In genomic region chr13:45962776-45963175, GRCm38 (mm10) we compare ENCODE assay signal across 8 mouse cellular contexts. TPM values are rescaled to one million over a fixed set of nuclear protein-coding genes. Genes with fewer than 3 reads are reported as not detected.
DNase-seq lines count a peak whose midpoint lies in the region; ATAC-seq and TF ChIP-seq lines count a peak whose summit lies in the region.

No protein-coding gene starts in this region.

- H3K27ac ChIP-seq in kidney, postnatal 0 days: peak overlapping the region; percentile 97; the same call in 1 of the 2 replicates
- no peak overlapping the region for H3K27ac ChIP-seq in cortical plate, adult 2 months (ENCODE audit: insufficient read depth, low read length)
- H3K27ac ChIP-seq in neural tube, embryonic 13.5 days (replicated peaks): peak overlapping the region; percentile 98

- 11% methylated on average over 5 of the region's 5 CpGs for WGBS in kidney, postnatal 0 days
- 6% methylated on average over 5 of the region's 5 CpGs for WGBS in neural tube, embryonic 13.5 days

- no peak for TF ChIP-seq CTCF in kidney, postnatal 0 days (IDR thresholded peaks at IDR 0.05; ENCODE audit: low read depth)
- TF ChIP-seq CTCF in cortical plate, adult 2 months (IDR thresholded peaks at IDR 0.05; ENCODE audit: extremely low read depth, insufficient read depth, low read length): no peak

- H3K36me3 ChIP-seq in kidney, postnatal 0 days (ENCODE audit: insufficient read depth, low read length): no peaks in the 10 kb centered on the region
- no peaks in the 10 kb centered on the region for H3K36me3 ChIP-seq in neural tube, embryonic 13.5 days

- ATAC-seq in kidney, postnatal 0 days (replicated peaks; ENCODE audit: low FRiP score, low read depth): no peak
- no peak for ATAC-seq in neural tube, embryonic 13.5 days (ENCODE audit: low read depth)

- H3K4me2 ChIP-seq in kidney, postnatal 0 days (ENCODE audit: low read length): peak overlapping the region; percentile 72
- H3K4me2 ChIP-seq in neural tube, embryonic 13.5 days: peak overlapping the region; percentile 85

- no peak for DNase-seq in kidney, postnatal 0 days (ENCODE audit: low spot score)
- no peak for DNase-seq in kidney, postnatal 4 days
- peak; percentile 48 for DNase-seq in induced T-regulatory cell, adult 2 months (ENCODE audit: low read depth)
- DNase-seq in gastrocnemius, adult 8-10 months (ENCODE audit: low spot score in 2 of 2): no peak
- DNase-seq in left cerebral cortex, adult 9 months (ENCODE audit: low spot score in 2 of 2): no peak
- no peak for DNase-seq in ovary, postnatal 10 days (ENCODE audit: low spot score)

- H3K9ac ChIP-seq in kidney, postnatal 0 days (ENCODE audit: low read depth, low read length): peak overlapping the region; percentile 85
- peak overlapping the region; percentile 98 for H3K9ac ChIP-seq in neural tube, embryonic 13.5 days

- peak overlapping the region; percentile 68 for H3K4me3 ChIP-seq in kidney, postnatal 0 days (replicated peaks; ENCODE audit: low read depth, low read length)
- peak overlapping the region; percentile 84 for H3K4me3 ChIP-seq in cortical plate, adult 2 months (ENCODE audit: insufficient read depth, low read length)
- H3K4me3 ChIP-seq in neural tube, embryonic 13.5 days: peak overlapping the region; percentile 89

- H3K27me3 ChIP-seq in kidney, postnatal 0 days (ENCODE audit: insufficient read depth, low read length): no peaks in the 10 kb centered on the region
- H3K27me3 ChIP-seq in neural tube, embryonic 13.5 days: peaks cover 8% of the 10 kb centered on the region

- TF ChIP-seq POLR2A in cortical plate, adult 2 months (IDR thresholded peaks at IDR 0.05; ENCODE audit: extremely low read depth, insufficient read depth, low read length): 0 out of 2 replicates have a peak, but pooled peaks have one; percentile 3

- peaks cover 21% of the 10 kb centered on the region for H3K4me1 ChIP-seq in kidney, postnatal 0 days (replicated peaks; ENCODE audit: insufficient read depth, low read length)
- peaks cover 5% of the 10 kb centered on the region; the same call in 1 of the 2 replicates for H3K4me1 ChIP-seq in cortical plate, adult 2 months (ENCODE audit: control insufficient read depth, insufficient read depth, low read length)
- peaks cover 50% of the 10 kb centered on the region for H3K4me1 ChIP-seq in neural tube, embryonic 13.5 days (replicated peaks)

- H3K9me3 ChIP-seq in kidney, postnatal 0 days (replicated peaks; ENCODE audit: low read length): no peaks in the 10 kb centered on the region
- no peaks in the 10 kb centered on the region for H3K9me3 ChIP-seq in neural tube, embryonic 13.5 days

RNA-seq across cellular contexts. Expression of gene Atxn1, which starts 2.0 kb away (rescaled TPM):
- 6.8 and 9.4 TPM in 2 replicates for polyA plus RNA-seq in kidney, postnatal 0 days (2015; fragmentation: Nextera tagmentation; extraction: Ambion mirVana)
- 34.1 and 34.4 TPM in 2 replicates for polyA plus RNA-seq in cortical plate, adult 2 months (2012; rRNA removed)
- polyA plus RNA-seq in neural tube, embryonic 13.5 days (2015; fragmentation: Nextera tagmentation; extraction: Ambion mirVana): 6.9 and 8.2 TPM in 2 replicates
- total RNA-seq in gastrocnemius, adult 8-10 months (2022): 10 to 100 TPM; 40.3 to 60.6 (median 42.9) TPM
